Mouse (Mus musculus) lung, postnatal 36 days (tissue): ENCODE data around the gene Traf3.

ENCODE experiments used
- DNase-seq: peaks from one replicate; pipeline ENCODE4 v3.0.0; 2022; ENCODE audit warnings: mixed read lengths

Traf3 gene

DNA sequence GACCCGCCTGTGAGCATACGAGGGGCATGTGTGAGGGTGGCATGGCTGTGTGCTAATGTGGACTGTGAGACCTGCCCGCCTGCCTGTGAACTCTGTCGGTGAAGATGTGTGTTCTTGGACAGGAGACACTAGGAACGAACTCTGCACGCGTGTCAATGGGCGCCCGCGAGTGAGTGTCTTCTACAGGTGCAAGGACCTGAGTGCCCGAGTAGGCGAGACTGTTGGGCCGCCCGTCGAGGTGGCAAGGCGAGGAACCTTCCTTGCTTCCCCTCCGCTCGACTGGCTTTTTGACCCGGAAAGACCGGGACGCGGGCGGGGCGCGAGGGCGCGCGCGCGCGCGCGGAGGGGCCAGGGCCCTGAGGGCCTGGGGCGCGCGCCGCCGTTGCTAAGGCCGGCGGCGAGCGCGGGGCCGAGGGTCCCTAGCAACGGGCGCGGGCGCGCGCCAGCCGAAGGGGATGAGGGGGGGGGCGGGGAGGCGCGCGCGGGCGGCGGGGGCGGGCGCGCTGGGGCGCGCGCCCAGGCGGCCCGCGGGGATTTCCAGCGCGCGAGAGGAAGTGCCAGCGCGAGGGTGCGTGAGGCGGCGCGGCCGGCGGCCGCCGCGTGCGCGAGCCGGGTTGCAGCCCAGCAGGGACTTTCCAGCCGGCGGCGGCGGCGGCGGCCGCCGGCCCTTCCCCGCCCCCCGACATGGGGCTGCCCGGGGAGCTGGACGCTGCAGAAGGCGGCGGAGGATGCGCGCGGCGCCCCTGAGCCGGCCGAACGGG lies at the start of gene Traf3:
Gene Traf3, plus strand, starts transcription at position 540 of the 761 bp plus-strand sequence.
- DNase-seq: peak; percentile 78

DNA sequence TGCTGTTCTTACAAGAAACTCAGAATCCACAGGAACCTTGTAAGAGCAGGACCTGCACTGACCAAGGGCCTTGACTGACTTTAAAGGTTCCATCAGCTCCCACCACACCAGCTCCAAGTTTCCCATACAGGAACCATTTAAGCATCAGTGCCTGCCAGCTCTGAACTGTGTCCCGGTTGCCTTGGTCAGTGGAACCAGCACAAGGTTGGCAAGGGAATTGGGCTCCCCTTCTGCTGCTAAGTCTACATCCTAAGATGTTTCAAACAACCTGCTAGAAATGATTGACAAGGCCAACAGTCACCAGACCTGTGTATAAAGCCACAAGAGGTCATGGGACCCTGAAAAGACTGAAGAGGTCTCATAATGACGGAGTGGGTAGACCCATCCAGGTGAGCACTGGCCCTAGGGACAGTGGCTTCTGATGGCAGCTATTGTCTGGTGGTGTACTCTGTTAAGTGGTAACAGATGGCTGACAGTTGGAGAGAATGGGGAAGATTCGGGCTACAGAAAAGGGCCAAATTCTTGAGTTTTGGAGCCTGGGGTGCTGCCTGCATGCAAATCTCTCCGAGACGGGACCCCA lies 46.6 kb upstream of the Traf3 start:
- no peak for DNase-seq

DNA sequence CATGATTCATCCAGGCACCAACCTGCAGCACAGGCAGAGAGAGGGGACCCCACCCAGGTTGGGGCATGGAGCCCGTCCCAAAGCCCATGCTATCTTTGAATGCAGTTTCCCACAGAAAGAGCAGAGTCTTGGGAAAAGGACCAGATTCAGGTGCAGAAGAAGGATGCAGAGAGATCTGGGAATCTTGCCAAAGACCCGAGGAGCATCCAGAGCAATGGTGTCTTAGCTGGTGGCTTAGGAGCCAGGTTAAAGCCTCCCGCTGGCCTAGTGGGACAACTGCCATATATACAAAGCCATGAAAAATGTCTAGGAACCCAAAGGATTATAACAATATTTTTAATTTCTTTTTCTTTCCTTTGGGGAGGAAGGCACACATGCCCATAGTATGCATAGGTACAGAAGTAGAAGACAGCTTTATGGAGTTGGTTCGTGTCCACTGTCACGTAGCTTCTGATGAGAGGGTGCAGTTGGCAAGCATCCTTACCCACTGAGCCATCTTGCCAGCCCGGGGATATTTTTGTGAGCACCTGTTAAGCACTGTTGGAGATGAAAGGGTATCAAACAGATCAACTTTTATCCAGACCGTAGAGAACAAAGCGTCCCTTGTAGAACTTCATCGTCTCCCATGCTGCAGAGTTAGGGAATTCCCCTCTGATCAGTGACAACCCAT lies 45.1 kb upstream of the Traf3 start:
- DNase-seq: no peak

DNA sequence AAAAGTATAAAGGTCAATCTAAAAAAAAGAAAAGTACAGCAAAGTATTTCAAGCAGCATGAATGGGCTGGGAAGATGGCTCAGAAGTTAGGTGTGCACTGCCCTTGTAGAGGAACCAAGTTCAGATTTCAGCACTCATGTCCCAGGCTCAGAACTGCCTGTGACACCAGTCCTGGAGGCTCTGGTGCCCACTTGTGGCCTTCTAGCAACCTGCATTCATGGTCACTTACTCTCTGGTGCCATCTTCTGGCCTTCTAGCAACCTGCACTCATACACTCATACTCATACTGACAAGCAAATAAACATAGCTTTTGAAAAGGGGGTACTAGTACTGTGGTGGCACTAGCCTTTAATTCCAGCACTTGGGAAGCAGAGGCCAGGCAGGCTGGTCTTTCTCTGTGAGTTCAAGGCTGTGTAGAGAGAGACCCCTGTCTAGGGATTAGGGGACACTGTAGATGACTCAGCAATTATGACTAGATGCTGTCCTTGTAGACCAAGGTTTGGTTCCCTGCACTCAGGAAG lies 43.8 kb upstream of the Traf3 start:
- DNase-seq: peak; percentile 18

DNA sequence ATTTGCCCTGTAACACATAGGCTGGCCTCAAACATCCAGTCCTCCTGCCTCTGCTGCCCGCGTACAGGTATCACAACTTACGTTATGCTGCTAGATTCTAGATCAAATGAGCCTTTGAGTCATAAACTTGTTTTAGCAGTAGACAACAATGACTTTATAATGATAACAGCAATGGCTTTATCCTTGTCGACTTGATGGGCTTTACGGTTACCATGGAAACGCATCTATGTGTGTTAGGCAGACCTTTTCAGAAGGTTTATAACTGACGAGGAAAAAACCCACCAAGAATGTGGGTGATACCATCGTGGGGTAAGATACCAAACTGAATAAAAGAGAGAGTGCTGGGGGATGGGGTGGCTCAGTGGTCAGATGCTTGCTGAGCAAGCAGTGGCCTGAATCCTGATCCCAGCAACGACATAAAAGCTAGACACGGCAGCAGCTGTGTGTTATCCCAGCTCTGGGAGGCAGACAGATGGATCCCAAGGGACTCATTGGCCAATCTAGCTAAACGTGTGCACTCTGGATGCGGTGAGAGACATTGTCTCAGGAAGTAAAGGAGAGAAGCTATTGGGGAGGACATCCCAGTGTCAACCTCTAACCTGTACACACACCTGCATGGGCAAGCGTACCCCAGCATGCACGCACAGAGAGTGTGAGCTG lies 41.4 kb upstream of the Traf3 start:
- DNase-seq: no peak

DNA sequence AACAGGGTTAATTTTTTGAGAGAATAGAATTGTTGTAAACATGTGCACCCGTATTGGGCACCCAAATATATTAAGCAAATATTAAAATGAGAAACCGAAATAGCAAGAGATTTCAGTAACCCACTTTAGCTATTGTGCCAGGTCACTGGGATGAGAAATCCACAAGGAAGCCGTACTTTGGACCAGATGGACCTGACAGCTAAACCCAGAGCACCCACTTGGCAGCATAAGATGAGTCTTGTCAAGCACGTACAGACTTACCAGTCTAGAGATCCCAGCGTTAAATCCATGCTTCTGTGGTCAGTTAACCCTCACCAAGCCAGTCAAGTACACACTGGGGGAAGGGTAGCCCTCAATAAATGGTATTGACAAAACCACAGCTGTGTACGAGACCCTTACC lies 40.5 kb upstream of the Traf3 start:
- no peak for DNase-seq

DNA sequence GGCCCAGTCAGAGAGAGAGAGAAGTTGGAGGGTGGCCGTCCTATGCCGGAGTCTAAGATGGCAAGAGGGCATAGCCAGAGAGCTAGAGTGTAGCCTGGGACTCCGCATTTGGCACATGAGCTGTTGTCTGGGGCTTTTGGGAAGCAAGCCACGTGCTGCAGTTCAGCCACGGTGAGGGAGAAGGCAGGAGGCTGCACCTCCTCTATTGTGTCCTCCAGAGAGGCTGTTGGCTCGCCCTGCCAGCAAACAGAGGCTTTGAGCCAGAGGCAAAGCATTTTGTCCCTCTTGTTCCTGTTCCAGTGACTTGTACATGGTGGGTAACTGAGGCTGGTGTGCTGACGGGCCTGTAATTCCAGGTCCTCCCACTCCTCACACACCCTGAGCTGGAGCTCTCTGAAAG lies 32.0 kb upstream of the Traf3 start:
- DNase-seq: no peak

DNA sequence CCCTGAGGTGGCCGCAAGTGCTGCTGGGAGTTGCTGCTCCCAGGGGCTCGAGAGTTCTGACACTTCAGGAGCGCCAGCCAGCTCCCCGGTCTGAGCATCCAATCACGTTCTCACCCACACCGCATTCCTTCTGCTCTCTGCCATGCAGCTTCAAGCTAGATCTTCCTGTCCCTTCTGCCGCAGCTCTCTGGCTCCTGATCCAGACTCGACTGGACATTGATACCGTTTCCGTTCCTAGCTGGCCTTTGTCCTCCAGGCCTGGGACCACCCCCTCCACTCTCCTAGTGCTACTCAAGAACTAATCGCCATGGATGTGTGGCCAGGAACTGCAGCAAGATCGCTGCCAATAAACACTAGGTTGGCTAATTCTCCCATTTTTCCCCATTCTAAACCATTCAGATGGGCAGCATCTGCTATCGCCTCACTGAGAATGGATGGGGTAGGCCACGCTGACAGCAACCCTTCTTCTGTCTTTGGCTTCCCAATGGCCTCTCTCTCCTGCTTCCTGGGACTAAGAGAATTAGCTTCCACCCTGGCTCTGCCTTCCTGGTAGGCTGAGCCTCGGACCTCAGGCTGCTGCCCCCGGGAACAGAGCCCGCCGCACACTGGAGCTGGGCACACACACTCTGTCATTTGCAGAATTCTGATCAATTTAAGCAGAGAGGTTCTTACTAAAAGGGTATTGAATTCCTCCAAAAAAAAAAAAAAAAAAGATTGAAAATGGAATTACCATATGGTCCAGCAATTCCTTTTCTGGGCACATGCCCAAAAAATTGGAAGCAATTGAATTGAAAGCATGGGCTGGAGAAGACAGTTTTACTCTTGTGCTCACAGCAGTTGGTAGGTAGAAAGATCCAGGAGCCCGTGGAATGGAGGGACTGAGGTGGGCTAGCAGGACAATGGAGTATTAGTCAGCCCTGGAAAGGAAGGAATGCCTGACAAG lies 31.1 kb upstream of the Traf3 start:
- peak; percentile 51 for DNase-seq

DNA sequence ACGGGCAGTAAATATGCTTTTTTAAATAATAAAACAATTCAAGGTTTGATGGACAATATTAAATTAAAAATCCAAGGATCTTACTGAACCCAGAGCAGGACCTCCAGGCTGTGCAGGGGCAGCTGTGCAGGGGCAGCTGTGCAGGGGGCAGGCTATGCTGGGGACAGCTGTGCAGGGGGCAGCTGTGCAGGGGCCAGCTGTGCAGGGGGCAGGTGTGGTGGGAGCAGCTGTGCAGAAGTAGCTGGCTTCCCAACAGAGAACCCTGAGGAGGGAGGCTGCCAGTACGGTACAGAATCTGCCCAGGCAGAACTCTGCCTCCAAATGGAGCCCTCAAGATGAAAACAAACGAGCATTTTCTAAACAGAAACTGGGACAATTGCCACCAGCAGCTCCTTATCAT lies 30.2 kb upstream of the Traf3 start:
- DNase-seq: no peak

DNA sequence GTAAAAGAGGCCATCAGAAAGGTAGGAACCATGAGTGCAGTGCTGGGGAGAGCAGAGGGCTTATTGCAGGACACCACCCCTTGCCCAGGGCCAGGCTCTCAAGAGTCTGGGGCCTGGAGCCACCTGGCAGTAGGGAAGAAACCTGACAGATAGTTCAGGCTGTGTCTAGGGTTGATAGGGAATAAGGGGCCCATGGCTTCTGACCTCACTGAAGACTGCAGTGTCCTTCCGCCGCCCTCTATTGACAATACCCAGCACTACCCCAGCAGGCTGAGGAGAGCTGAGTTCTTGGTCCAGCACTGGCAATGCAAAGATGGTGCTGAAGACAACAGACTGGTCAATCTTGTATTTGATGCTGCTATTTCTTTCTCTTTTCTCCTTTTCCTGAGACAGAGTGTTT lies 29.1 kb upstream of the Traf3 start:
- DNase-seq: peak; percentile 22

DNA sequence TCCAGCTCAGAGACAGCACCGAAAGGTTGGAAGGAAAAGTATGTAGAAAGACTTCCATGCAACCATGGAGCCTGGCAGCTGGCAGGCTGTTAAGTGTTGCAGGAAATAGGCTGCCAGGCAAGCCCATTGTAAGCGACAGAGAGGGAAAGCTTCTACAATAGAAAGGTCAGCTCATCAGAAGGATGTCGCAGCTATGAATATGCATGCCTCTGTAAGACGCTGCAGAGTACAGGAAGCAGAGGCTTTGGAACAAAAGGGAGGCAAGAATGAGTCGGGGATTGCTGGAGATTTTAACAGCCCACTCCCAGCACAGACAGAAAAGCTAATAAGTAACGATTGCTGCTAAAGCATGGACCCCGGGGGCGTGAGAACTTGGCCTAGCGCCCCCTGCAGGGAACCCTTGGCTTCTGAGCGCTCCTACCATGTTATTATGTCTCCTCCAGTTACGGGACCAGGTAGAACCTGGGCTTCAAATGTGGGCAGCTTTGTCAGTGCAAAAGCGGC lies 23.1 kb upstream of the Traf3 start:
- DNase-seq: peak; percentile 35

DNA sequence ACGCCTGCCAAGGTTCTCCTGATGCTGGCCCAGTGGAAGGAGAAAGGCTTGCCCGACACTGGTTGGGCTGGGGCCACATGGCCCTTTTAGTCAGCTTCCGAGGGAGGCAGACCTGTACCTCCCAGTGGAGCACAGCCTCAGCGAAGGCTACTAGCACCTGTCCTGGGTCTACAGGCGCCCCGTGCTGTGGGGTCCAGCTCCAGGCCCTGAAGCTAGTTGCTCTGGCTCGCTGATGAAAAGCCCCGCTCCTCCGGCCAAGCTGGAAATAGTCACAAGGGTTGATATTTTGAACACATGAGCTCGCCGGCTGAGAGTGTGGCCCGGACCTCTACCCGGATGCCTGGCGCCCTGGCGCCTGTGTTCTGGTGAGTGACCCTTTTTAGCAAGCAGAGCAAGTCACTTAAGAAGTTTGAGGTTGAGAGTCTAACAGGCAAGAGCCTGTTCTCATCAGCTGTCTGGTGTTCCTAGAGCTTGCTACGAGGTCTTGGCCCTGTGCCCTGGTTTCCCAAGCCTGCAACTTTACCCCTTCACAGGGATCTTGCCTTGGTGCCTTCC lies 22.6 kb upstream of the Traf3 start:
- DNase-seq: peak; percentile 18

DNA sequence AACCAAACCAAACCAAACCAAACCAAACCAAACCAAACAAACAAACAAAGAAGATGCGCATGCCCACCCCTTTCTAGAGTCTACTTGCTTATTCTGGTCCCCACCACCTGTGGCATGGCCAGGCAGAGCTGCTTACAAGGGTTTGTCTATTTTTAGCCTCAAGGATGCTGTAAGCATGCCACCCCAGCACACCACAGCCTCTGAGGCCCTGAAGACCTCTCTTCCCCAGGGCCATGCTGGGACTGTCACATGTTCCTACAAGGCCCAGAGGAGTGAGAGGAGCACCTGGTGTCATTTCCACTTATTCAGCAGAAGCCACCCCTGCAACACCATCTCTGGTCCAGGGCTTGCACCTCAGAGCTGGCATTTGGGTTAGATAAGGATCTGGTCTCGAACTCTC lies 21.6 kb upstream of the Traf3 start:
- DNase-seq: no peak

DNA sequence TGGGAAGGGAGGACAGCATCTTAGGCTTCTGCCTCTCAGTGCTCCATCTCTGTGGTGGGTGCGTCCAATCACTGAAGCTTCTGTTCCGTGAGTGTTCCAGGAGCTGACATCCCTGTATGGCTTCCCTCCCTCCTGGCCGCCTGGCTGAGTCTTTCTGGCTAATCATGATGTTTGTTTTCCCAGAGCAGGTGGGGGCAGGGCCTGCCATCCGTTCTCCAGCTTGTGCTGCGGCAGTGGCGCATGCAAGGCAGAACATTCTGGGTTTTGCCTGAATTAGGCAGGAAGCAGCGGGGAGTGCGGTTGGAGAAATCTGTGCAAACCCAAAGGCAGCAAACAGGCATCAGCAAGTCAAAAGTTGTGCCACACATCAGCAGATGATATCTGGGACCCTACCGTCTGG lies 20.9 kb upstream of the Traf3 start:
- DNase-seq: no peak

DNA sequence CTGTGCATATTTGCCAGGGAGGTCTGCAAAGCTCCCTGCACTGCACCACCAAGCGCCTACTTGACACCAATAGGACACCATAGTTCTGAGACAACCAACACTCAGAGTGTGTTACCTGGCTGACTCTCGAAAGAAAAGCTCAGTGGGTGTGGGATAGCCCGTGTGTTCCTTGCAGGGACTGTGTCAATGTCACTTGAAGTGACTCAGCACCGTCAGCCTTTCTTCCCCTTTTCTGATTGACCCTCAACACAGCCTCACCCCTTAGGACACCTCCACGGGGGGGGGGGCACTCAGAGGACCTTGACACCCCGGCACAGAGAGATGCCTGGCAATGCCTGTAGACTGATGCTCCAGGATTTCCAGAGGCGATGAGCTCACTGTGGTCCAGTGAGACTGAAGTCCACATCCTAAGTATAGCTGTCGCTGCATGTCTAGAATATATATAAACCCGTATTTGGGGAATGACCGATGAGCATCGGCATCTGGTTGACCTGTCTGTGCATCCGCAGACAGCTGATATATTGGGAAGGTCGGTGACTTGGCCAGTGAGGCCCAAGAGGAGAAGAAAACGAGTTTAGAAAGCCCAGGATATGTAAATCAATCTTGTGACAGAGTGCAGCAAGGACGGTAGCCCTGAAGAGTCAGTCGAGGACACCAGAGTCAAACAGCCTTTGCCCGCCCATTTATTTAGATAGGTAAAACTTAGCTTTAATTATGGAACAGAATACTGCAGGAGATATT lies 16.5 kb upstream of the Traf3 start:
- no peak for DNase-seq

DNA sequence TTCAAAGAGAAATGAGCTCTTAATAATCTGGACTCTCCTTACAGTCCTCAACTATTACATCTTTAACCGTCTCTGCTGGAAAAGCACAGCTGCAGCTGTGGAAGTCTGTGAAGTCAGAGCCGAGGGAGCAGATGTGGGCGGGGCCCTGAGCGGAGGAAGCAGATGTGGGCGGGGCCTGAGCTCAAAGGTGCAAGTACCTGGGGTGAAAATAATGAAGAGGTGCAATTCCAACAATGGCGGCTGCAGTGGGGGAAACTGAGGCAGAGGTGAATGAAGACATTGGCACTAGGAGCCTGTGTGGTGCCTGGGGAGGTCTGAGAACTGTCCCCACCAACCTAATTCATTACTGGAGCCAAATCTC lies 16.0 kb upstream of the Traf3 start:
- DNase-seq: peak; percentile 61

DNA sequence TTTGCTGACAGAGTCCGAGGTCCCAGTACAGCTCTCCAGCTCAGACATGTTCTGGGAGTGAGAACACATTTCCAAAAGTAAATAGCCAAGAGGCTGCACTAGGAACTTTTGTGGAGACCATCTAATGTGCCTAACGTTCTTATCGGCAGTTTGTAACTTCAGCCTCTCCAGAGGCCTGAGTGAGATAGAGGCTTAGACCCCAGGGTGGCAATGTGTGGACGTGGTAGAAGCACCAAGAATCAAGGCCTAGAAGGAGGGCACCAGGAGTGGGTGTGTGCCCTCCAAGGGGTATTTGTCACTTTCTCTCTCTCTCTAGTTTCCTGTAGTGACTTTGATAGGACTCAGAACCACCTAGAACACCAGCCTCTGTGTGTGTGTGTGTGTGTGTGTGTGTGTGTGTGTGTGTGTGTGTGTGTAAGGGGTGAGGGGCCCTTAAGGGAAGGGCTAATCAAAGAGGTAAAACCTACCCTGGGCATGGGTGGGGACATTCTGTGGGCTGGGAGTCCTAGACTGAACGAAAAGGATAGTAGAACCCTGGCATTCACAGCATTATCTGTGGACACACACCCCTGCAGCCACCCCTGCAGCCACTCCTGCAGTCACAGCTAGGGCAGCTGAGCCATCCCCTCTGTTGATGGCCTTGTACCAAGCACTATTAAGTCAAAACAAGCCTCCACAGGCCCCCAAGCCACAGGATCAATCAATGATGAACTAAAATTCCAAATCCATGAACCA lies 14.6 kb upstream of the Traf3 start:
- DNase-seq: no peak

DNA sequence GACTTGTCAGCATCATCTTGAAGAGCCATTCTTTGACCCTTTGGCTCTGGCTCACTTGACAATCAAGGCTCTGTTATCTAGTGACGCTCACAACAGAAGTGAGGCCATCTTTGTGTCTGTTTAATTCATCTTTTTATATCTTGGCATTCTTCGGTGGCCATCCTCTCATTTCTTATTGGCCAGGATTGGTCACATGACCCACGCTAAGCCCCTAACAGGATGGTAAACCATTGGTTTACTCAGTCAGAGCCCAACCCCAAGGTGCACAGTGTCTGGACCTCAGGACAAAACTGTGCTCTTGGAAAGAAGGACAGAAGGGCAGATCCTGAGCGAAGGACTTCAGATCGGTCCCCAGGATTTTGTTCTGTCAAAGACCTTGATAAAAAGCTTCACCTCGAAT lies 13.6 kb upstream of the Traf3 start:
- DNase-seq: no peak

DNA sequence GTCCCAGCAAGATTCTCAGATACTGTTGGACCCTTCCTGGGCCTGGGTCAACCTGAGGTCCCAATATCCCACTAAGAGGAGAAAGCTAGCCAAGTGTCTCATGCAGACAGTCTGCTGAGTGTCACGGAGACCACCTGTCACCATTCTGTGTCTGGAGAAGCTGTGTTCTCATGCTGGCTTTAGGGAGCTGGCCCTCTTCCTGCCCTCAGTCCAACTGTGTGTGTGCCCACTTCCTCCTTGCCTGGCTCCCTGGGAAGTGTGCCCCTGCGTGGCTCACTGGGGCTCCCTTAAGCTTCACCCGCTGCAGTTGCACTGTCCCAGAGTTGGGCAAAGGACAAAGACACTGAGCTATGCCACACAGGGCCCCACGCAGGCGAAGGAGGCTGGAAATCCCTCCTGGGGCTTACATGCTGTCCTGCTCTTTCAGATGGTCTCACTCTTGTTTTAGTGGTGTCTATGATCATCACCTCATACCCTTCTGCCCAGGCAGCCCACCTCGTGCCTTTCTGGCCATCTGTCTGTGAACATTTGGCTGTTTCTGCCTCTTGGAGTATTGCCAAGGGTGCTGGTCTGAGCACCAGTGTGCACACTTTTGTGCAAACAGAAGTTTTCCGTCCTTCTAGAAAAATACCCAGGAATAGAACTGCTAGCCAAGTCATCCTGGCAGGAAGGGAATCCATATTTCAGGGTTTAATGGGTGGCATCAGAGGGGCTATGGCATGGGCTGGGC lies 13.0 kb upstream of the Traf3 start:
- DNase-seq: no peak

DNA sequence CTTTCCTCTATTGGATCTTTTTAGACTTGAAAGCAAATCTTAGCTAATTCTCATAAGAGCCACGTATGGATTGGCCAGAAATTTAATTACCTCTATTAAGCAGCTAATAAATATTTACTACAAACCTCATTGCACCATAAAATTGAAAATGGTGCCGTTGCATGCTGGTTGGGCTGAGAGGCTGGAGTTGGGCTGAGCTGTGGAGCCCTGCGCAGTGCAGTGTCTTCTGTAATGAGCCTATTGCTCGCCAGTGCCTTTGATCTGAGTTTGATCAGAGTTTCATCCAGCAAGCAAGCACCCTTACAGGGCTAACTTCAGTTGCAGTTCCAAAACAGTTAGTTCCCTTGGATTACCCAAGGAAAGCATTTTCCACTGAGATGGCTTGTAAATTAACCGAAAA lies 12.2 kb upstream of the Traf3 start:
- DNase-seq: no peak
